Mouse (Mus musculus) heart, adult 2 months (tissue): ENCODE measurements around the gene Kctd19. TPM values are rescaled to one million over a fixed set of nuclear protein-coding genes. Genes with fewer than 3 reads are reported as not detected.

ENCODE experiments used
- DNase-seq, 2 experiments: peaks; one replicate each; pipeline ENCODE4 v3.0.0; 2021
- H3K27ac ChIP-seq: fragments of 200-600 bp; 2 replicates; pipeline ENCODE4 v1.8.1; 2022
- H3K27me3 ChIP-seq: fragments of 200-500 bp; 2 replicates; pipeline ENCODE4 v1.6.1; 2012; ENCODE audit warnings: mild to moderate bottlenecking, low read length, inconsistent platforms, mixed read lengths; ENCODE audit not compliant: control insufficient read depth, insufficient read depth
- H3K36me3 ChIP-seq: fragments of 200-500 bp; 2 replicates; pipeline ENCODE4 v1.6.1; 2012; ENCODE audit warnings: low read length, inconsistent platforms; ENCODE audit not compliant: control insufficient read depth, insufficient read depth
- H3K4me1 ChIP-seq: fragments of 200-500 bp; 2 replicates; pipeline ENCODE4 v1.6.1; 2011; ENCODE audit warnings: low read length; ENCODE audit not compliant: control insufficient read depth, insufficient read depth
- H3K4me3 ChIP-seq: fragments of 200-600 bp; 2 replicates; pipeline ENCODE4 v1.8.1; 2022
- H3K79me2 ChIP-seq: fragments of 200-500 bp; replicated peaks from 2 replicates; pipeline ENCODE4 v1.6.1; 2012; ENCODE audit warnings: mild to moderate bottlenecking, inconsistent platforms, low read length, moderate library complexity, mixed read lengths; ENCODE audit not compliant: control insufficient read depth, insufficient read depth
- H3K9ac ChIP-seq: fragments of 200-500 bp; 2 replicates; pipeline ENCODE4 v1.6.1; 2012; ENCODE audit warnings: low read depth, mild to moderate bottlenecking, control low read depth, inconsistent platforms, low read length, mixed read lengths
- CTCF ChIP-seq: fragments of 200-600 bp; IDR thresholded peaks from 2 replicates; pipeline ENCODE4 v1.8.1; 2022; ENCODE audit warnings: antibody characterized with exemption, mild to moderate bottlenecking, moderate library complexity
- EP300 ChIP-seq: fragments of 200-500 bp; IDR thresholded peaks from 2 replicates; pipeline ENCODE4 v1.6.1; 2011; ENCODE audit warnings: low read depth, low read length, control low read depth; ENCODE audit not compliant: insufficient read depth
- POLR2A ChIP-seq: fragments of 200-500 bp; IDR thresholded peaks from 2 replicates; pipeline ENCODE4 v1.6.1; 2011; ENCODE audit warnings: mild to moderate bottlenecking, low read depth, low read length, control low read depth; ENCODE audit not compliant: insufficient read depth
- WGBS: fragments of 180-500 bp; shearing (Covaris S2); methylation state at CpG from one replicate; pipeline ENCODE4 v1.1.7; 2018; 5-methylcytosine and 5-hydroxymethylcytosine counted together
- intact Hi-C: fragments of 180-260 bp; cut with DNase I; formaldehyde crosslinking; loops from one replicate; pipeline ENCODE4 v1.15.1; 2025
- polyA plus RNA-seq: library from polyadenylated mRNA; depleted of rRNA; stranded (reverse); fragments of >200 nt; gene quantifications from 2 replicates; pipeline ENCODE4 v1.2.3, GENCODE M21; 2012
- total RNA-seq, 2 experiments: library from RNA; stranded (reverse); gene quantifications; 2 replicates each; pipeline ENCODE4 v1.2.3; 2021

The Kctd19 gene
- total and polyA plus RNA-seq, 3 experiments, result 0.08 to 0.25 (median 0.13) TPM

- Histone ChIP-seq H3K9ac (no peak overlapping the region), H3K27ac (no peak overlapping the region), H3K79me2 (no peaks in the 10 kb centered on the region), H3K4me3 (no peak overlapping the region), H3K27me3 (no peaks in the 10 kb centered on the region), H3K4me1 (peaks cover 5% of the 10 kb centered on the region), H3K36me3 (no peaks in the 10 kb centered on the region)
- intact Hi-C loops, result loop anchor here (5.0 kb wide), 1 partner anchor 36 kb away; no protein-coding TSS in a partner anchor
- peak in 1 of 2 experiments; percentile 51 for DNase-seq
- TF ChIP-seq POLR2A, result no peak
- TF ChIP-seq CTCF, result peak; percentile 56
- TF ChIP-seq EP300, result no peak
- WGBS, result 22% methylated on average over 6 of the region's 6 CpGs
Measured at GRCm38 (mm10) chr8:105441433-105441832, 28.1 kb upstream of the Kctd19 start.

GRCm38 (mm10) chr8:105438865-105439264 lies 25.6 kb upstream of the Kctd19 start:
- Histone ChIP-seq H3K27ac (no peak overlapping the region), H3K4me3 (no peak overlapping the region), H3K9ac (no peak overlapping the region), H3K36me3 (peaks cover 3% of the 10 kb centered on the region; the same call in 1 of the 2 replicates), H3K79me2 (no peaks in the 10 kb centered on the region), H3K4me1 (peaks cover 5% of the 10 kb centered on the region), H3K27me3 (no peaks in the 10 kb centered on the region)
- DNase-seq, result peak in 1 of 2 experiments; percentile 44
- no peak for TF ChIP-seq EP300
- TF ChIP-seq POLR2A, result no peak
- TF ChIP-seq CTCF, result peak; percentile 71
- intact Hi-C loops, result no loop called here
- WGBS, result 65% methylated on average over 5 of the region's 5 CpGs

DNA sequence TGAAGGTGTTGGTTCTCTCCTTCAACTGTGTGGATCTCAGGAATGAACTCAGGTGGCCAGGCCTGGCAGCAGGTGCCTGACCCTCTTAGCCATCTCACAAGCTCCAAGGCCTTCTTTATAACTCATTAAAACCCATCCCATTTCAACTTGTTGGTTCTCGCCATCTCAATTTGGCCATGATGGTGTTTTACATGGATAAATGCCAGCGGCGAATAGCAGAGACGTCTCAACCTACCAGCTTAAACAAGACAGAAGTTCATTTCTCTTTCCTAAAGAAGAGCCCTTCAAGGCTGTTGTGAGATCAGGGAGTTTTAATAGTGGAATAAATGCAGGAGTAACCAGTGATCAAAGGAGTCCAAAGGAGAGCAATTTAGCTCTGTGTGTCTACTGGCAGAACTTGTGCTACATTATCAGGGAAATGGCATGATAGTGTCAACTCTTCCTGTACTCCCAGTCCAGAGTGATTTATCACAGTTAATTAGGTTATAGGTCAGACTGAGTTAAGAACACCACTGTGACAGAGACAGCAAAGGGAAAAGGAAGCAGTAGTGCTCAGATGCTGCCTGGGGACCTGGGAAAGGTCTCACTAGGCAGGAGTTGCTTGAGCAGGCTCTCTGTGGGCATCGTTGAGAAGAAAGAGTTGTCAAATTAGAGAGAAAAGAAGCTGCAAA lies 23.9 kb upstream of the Kctd19 start:
- Histone ChIP-seq H3K79me2 (no peaks in the 10 kb centered on the region), H3K9ac (no peak overlapping the region), H3K4me3 (no peak overlapping the region), H3K27ac (peak overlapping the region; percentile 9; the same call in 1 of the 2 replicates), H3K36me3 (peaks cover 15% of the 10 kb centered on the region; the same call in 1 of the 2 replicates), H3K4me1 (peaks cover 11% of the 10 kb centered on the region), H3K27me3 (no peaks in the 10 kb centered on the region)
- DNase-seq, result no peak
- intact Hi-C loops, result no loop called here
- TF ChIP-seq EP300 (no peak), CTCF (no peak), POLR2A (no peak)
- WGBS, result 54% methylated on average over 5 of the region's 5 CpGs

DNA sequence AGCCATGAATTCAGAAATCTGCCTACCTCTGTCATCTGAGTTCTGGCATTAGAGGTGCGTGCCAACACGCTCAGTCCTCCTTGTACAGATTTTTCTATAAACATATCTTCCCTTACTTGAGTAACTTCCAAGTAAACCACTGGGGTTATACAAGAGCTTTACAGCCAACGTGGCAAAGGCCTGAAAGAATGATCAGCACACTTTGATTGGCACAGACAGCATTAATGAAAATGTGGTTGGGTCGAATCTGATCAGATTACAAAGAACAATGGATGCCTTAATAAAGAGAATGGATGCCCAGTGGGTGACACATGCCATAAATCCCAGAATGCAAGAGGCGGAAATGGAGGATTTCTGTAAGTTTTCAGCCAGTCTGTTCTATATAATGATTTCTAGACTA lies 22.9 kb upstream of the Kctd19 start:
- Histone ChIP-seq H3K4me1 (peaks cover 11% of the 10 kb centered on the region), H3K9ac (no peak overlapping the region), H3K79me2 (no peaks in the 10 kb centered on the region), H3K36me3 (peaks cover 15% of the 10 kb centered on the region; the same call in 1 of the 2 replicates), H3K27me3 (no peaks in the 10 kb centered on the region), H3K4me3 (no peak overlapping the region), H3K27ac (no peak overlapping the region)
- WGBS, result 88% methylated on average over 5 of the region's 5 CpGs
- intact Hi-C loops, result no loop called here
- no peak for DNase-seq
- TF ChIP-seq EP300, result no peak
- TF ChIP-seq CTCF, result no peak
- no peak for TF ChIP-seq POLR2A

DNA sequence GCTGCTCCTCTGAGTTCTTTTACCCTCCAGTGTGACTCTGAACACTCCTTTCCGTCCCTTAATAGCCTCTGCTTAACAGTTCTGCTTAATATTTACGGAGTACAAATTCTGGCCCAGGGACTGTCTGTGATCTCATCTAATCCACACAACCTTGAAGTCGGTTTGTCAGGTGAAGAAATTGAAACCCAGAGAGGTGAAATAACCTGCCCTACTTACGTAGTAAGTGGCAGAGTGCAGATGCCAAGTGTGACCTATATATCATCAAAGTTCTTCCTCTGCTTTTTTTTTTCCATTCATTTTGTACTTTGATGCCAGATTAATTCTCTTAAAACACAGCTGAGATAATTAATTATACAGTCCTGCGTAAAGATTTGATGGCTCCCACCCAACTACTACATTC lies 20.8 kb upstream of the Kctd19 start:
- no peak for TF ChIP-seq POLR2A
- no peak for TF ChIP-seq EP300
- no peak for TF ChIP-seq CTCF
- DNase-seq, result no peak
- peaks cover 11% of the 10 kb centered on the region for H3K4me1 ChIP-seq
- intact Hi-C loops, result no loop called here
- H3K9ac ChIP-seq, result no peak overlapping the region
- H3K27me3 ChIP-seq, result no peaks in the 10 kb centered on the region
- H3K27ac ChIP-seq, result peak overlapping the region; percentile 82
- no peak overlapping the region for H3K4me3 ChIP-seq
- WGBS, result 76% methylated on average over 5 of the region's 5 CpGs
- no peaks in the 10 kb centered on the region for H3K79me2 ChIP-seq
- peaks cover 15% of the 10 kb centered on the region; the same call in 1 of the 2 replicates for H3K36me3 ChIP-seq

- peak overlapping the region; percentile 82 for H3K27ac ChIP-seq
- H3K27me3 ChIP-seq, result no peaks in the 10 kb centered on the region
- H3K79me2 ChIP-seq, result no peaks in the 10 kb centered on the region
- H3K36me3 ChIP-seq, result peaks cover 15% of the 10 kb centered on the region; the same call in 1 of the 2 replicates
- 28% methylated on average over 5 of the region's 5 CpGs for WGBS
- no peak overlapping the region for H3K4me3 ChIP-seq
- H3K9ac ChIP-seq, result no peak overlapping the region
- peak in 1 of 2 experiments; percentile 19 for DNase-seq
- intact Hi-C loops, result no loop called here
- peaks cover 11% of the 10 kb centered on the region for H3K4me1 ChIP-seq
- no peak; the same call in 1 of the 2 replicates for TF ChIP-seq POLR2A
- TF ChIP-seq EP300, result no peak
- TF ChIP-seq CTCF, result no peak
Measured at GRCm38 (mm10) chr8:105433511-105433910, 20.2 kb upstream of the Kctd19 start.
